Mouse (Mus musculus) monocyte, adult 2 months (primary cell): ENCODE data around the gene Timm9.
A peak's percentile ranks its signal among the peaks of the same experiment; 100 is the strongest.

ENCODE experiments used
- DNase-seq, 2 experiments: peaks; one replicate each; pipeline ENCODE4 v3.0.0; 2022; ENCODE audit warnings: low spot score in 2 of 2, low read depth in 1 of 2

Gene Timm9

GRCm38 (mm10) chr12:71136130-71136973, at the start of gene Timm9, which contains the start of gene 2700049A03Rik:
TSS of gene Timm9 (minus strand) at chr12:71136684.
TSS of gene 2700049A03Rik (plus strand) at chr12:71136848.
- DNase-seq: peak; percentile 36 to 76

GRCm38 (mm10) chr12:71184396-71184795, 47.9 kb upstream of the Timm9 start:
- DNase-seq: no peak

GRCm38 (mm10) chr12:71183736-71184135, 47.3 kb upstream of the Timm9 start:
- no peak for DNase-seq

- no peak for DNase-seq
Observed at GRCm38 (mm10) chr12:71169911-71170310, 33.4 kb upstream of the Timm9 start.

- DNase-seq: no peak
Observed at GRCm38 (mm10) chr12:71164410-71164809, 27.9 kb upstream of the Timm9 start.

- DNase-seq: no peak
Observed at GRCm38 (mm10) chr12:71157974-71158373, 21.5 kb upstream of the Timm9 start.

GRCm38 (mm10) chr12:71154979-71155378, 18.5 kb upstream of the Timm9 start:
- DNase-seq: no peak

GRCm38 (mm10) chr12:71150167-71150566, 13.7 kb upstream of the Timm9 start:
- no peak for DNase-seq

GRCm38 (mm10) chr12:71149456-71149855, 13.0 kb upstream of the Timm9 start:
- DNase-seq: no peak

GRCm38 (mm10) chr12:71148801-71149200, 12.3 kb upstream of the Timm9 start:
- DNase-seq: no peak

GRCm38 (mm10) chr12:71147641-71148040, 11.2 kb upstream of the Timm9 start:
- DNase-seq: no peak

GRCm38 (mm10) chr12:71141189-71141588, 4.7 kb upstream of the Timm9 start:
- no peak for DNase-seq

- DNase-seq: no peak
Observed at GRCm38 (mm10) chr12:71139258-71139828, 2.9 kb upstream of the Timm9 start.

GRCm38 (mm10) chr12:71137686-71138085, 1.2 kb upstream of the Timm9 start:
- no peak for DNase-seq

- peak; percentile 29 to 71 for DNase-seq
Observed at GRCm38 (mm10) chr12:71136974-71137491, 549 bp upstream of the Timm9 start.

- no peak for DNase-seq
Observed at GRCm38 (mm10) chr12:71135581-71135980, 903 bp downstream of the Timm9 start.

GRCm38 (mm10) chr12:71123286-71123685, 13.2 kb downstream of the Timm9 start:
- DNase-seq: no peak

GRCm38 (mm10) chr12:71122731-71123130, 13.8 kb downstream of the Timm9 start:
- DNase-seq: no peak

- no peak for DNase-seq
Observed at GRCm38 (mm10) chr12:71116411-71116810, 20.1 kb downstream of the Timm9 start.

GRCm38 (mm10) chr12:71113675-71114288, 22.7 kb downstream of the Timm9 start:
- peak; percentile 49 to 54 for DNase-seq

GRCm38 (mm10) chr12:71113074-71113473, 23.4 kb downstream of the Timm9 start:
- DNase-seq: no peak

GRCm38 (mm10) chr12:71111331-71111730, 25.2 kb downstream of the Timm9 start, which contains the start of gene Tomm20l:
TSS of gene Tomm20l (plus strand) at chr12:71111428.
- no peak for DNase-seq
